Mouse (Mus musculus) brain, embryonic 14.5 days (tissue): Measurements from ENCODE around the gene D230025D16Rik. TPM values are rescaled to one million over a fixed set of nuclear protein-coding genes. Genes with fewer than 3 reads are reported as not detected.

Experiments
- DNase-seq: peaks from one replicate; pipeline ENCODE4 v3.0.0-alpha.2; 2011; ENCODE audit warnings: low read depth
- CTCF ChIP-seq: fragments of 200-500 bp; IDR thresholded peaks from 2 replicates; pipeline ENCODE4 v1.5.1; 2012; ENCODE audit warnings: inconsistent platforms, mild to moderate bottlenecking, moderate library complexity, borderline replicate concordance; ENCODE audit not compliant: insufficient read depth, insufficient read length; ENCODE audit errors: extremely low read depth
- POLR2A ChIP-seq: fragments of 200-500 bp; IDR thresholded peaks from 2 replicates; pipeline ENCODE4 v1.6.1; 2012; ENCODE audit warnings: mild to moderate bottlenecking, inconsistent platforms, borderline replicate concordance; ENCODE audit not compliant: poor library complexity, insufficient read depth, insufficient read length, severe bottlenecking; ENCODE audit errors: extremely low read depth
- polyA plus RNA-seq: library from polyadenylated mRNA; depleted of rRNA; stranded (reverse); fragments of >200 nt; gene quantifications from 2 replicates; pipeline ENCODE4 v1.2.3, GENCODE M21; 2012

D230025D16Rik gene
- polyA plus RNA-seq, 1 experiment = 33.4 TPM

- DNase-seq = no peak
- TF ChIP-seq POLR2A = no peak
- no peak for TF ChIP-seq CTCF
Measured at GRCm38 (mm10) chr8:105253766-105254151, 28.8 kb downstream of the D230025D16Rik start.

GRCm38 (mm10) chr8:105254152-105254965, 29.4 kb downstream of the D230025D16Rik start:
- DNase-seq = peak; percentile 94
- peak; percentile 85 for TF ChIP-seq CTCF
- TF ChIP-seq POLR2A = no peak

- DNase-seq = no peak
- no peak for TF ChIP-seq CTCF
- TF ChIP-seq POLR2A = no peak
Measured at GRCm38 (mm10) chr8:105254966-105255350, 30.0 kb downstream of the D230025D16Rik start, which contains the start of gene B3gnt9. B3gnt9 (minus strand) TSS chr8:105255153.

- no peak for TF ChIP-seq CTCF
- TF ChIP-seq POLR2A = no peak
- no peak for DNase-seq
Measured at GRCm38 (mm10) chr8:105257318-105258114, 32.6 kb downstream of the D230025D16Rik start.

- peak; percentile 65 for DNase-seq
- TF ChIP-seq CTCF = 0 out of 2 replicates have a peak, but pooled peaks have one; percentile 14
- TF ChIP-seq POLR2A = no peak
Measured at GRCm38 (mm10) chr8:105258911-105259720, 34.2 kb downstream of the D230025D16Rik start.

GRCm38 (mm10) chr8:105259721-105260320, 34.9 kb downstream of the D230025D16Rik start:
- TF ChIP-seq CTCF = peak; percentile 97
- TF ChIP-seq POLR2A = no peak
- peak; percentile 80 for DNase-seq

GRCm38 (mm10) chr8:105260371-105261099, 35.6 kb downstream of the D230025D16Rik start:
- no peak for DNase-seq
- no peak for TF ChIP-seq CTCF
- no peak for TF ChIP-seq POLR2A

GRCm38 (mm10) chr8:105261326-105261980, 36.5 kb downstream of the D230025D16Rik start:
- no peak for DNase-seq
- no peak for TF ChIP-seq POLR2A
- no peak for TF ChIP-seq CTCF

GRCm38 (mm10) chr8:105263244-105263912, 38.4 kb downstream of the D230025D16Rik start:
- TF ChIP-seq POLR2A = no peak
- TF ChIP-seq CTCF = no peak
- no peak for DNase-seq
